Mouse (Mus musculus) myocyte (in vitro differentiated cells): ENCODE data around the gene Pde4a.

Source experiments
- MAX ChIP-seq: IDR thresholded peaks from one replicate; pipeline ENCODE4 v1.6.1; 2011; ENCODE audit warnings: low read depth, mild to moderate bottlenecking, control low read depth
- MYOG ChIP-seq, 3 experiments: IDR thresholded peaks; one replicate each; pipeline ENCODE4 v1.6.1; 2011; ENCODE audit warnings: control low read depth in 2 of 3, low read depth in 2 of 3, mild to moderate bottlenecking in 2 of 3; ENCODE audit not compliant: insufficient read length in 2 of 3, control insufficient read depth in 1 of 3, insufficient read depth in 1 of 3
- POLR2A ChIP-seq: IDR thresholded peaks from one replicate; pipeline ENCODE4 v1.6.1; 2011; ENCODE audit warnings: low read depth, mild to moderate bottlenecking, control low read depth, moderate library complexity; ENCODE audit not compliant: insufficient read length
- POLR2AphosphoS2 ChIP-seq: IDR thresholded peaks from one replicate; pipeline ENCODE4 v1.6.1; 2011; ENCODE audit warnings: low read depth, control low read depth; ENCODE audit not compliant: insufficient read length
- TCF3 ChIP-seq: IDR thresholded peaks from one replicate; pipeline ENCODE4 v1.6.1; 2011; ENCODE audit warnings: low read depth, control low read depth; ENCODE audit not compliant: insufficient read length
- USF1 ChIP-seq: IDR thresholded peaks from one replicate; pipeline ENCODE4 v1.6.1; 2011; ENCODE audit warnings: low read depth, mild to moderate bottlenecking, control low read depth, moderate library complexity

DNA sequence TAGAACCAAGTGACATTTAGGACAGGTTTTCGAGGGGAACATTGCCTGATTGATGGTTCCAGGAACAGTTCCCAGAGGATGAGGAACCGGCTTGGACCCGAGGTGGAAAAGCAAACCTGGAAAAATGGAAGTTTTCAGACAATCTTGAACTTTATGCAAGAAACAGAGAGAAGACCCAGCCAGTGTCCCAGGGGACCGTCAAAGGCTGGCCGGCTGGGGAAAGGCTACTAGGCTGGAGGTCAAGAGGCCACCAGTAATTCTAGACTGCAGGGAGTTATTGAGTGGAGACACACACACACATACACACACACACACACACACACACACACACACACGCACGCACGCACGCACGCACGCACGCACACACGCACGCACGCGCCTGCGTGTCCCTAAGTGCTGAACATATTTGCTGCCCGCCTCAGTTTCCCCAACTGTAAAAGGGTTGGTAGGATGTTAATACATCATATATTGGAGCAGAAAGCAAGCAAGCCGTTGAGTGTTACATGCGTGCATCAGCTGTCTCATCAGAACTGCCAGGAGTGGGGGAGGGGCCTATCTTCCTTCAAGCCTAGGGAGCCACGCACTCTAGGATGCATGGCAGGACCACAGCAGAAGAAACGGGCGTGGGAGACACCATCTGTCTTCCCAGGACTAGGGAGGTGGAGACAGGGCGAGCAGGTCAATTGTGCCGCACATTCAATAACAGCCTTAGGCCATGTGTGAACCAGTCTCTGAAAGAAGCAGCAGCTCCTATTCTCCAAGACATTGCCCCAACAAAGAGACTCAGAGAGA lies 50.7 kb downstream of the Pde4a start:
- TF ChIP-seq POLR2A (no peak), MAX (no peak), POLR2AphosphoS2 (no peak), TCF3 (no peak), MYOG (IDR thresholded peaks at IDR 0.05; ENCODE audit: control insufficient read depth in 1 of 3, insufficient read depth in 1 of 3, insufficient read length in 2 of 3, low read depth in 2 of 3) (no peak), USF1 (no peak)
